Mouse (Mus musculus) bone marrow macrophage, adult 2 months (primary cell): ENCODE results near the gene Gpr143. TPM values are rescaled to one million over a fixed set of nuclear protein-coding genes. Genes with fewer than 3 reads are reported as not detected.
"Not testable (repeated sequence)": the region's sequence is repeated elsewhere in the genome, so short reads cannot be mapped to it uniquely, and the experiment has no call there.

Experiments
- H3K27ac ChIP-seq: 2 replicates; pipeline ENCODE4 v1.5.1; 2012; ENCODE audit warnings: low read depth, low read length; ENCODE audit not compliant: insufficient read depth
- H3K4me1 ChIP-seq: 2 replicates; pipeline ENCODE4 v1.6.1; 2012; ENCODE audit warnings: low read length; ENCODE audit not compliant: control insufficient read depth, insufficient read depth
- H3K4me3 ChIP-seq: 2 replicates; pipeline ENCODE4 v1.5.1; 2012; ENCODE audit warnings: mild to moderate bottlenecking, low read length, moderate library complexity; ENCODE audit not compliant: insufficient read depth
- CTCF ChIP-seq: IDR thresholded peaks from 2 replicates; pipeline ENCODE4 v1.5.1; 2012; ENCODE audit warnings: low read depth, mild to moderate bottlenecking, low read length, moderate library complexity
- POLR2A ChIP-seq: IDR thresholded peaks from 2 replicates; pipeline ENCODE4 v1.6.1; 2012; ENCODE audit warnings: mild to moderate bottlenecking, low read depth, low read length, borderline replicate concordance
- polyA plus RNA-seq: library from polyadenylated mRNA; stranded (reverse); fragments of >200 nt; gene quantifications from 2 replicates; pipeline ENCODE4 v1.2.4, GENCODE M21; 2012; ENCODE audit not compliant: missing spikeins, insufficient read depth, insufficient read length

Gene Gpr143
- polyA plus RNA-seq, 1 experiment = not detected

- H3K27ac ChIP-seq = no peak overlapping the region
- H3K4me1 ChIP-seq = no peaks in the 10 kb centered on the region
- H3K4me3 ChIP-seq = no peak overlapping the region
- TF ChIP-seq POLR2A (no peak), CTCF (no peak)
These were observed 17.6 kb upstream of the Gpr143 start for GRCm38 (mm10) chrX:152764171-152764570.

- H3K4me3 ChIP-seq = no peak within 1 kb of the TSS
- no peak for TF ChIP-seq POLR2A
- TF ChIP-seq CTCF = no peak
- no peak within 1 kb of the TSS for H3K27ac ChIP-seq
- no peaks in the 10 kb centered on the region for H3K4me1 ChIP-seq
These were observed 12.7 kb upstream of the Gpr143 start, which contains the start of gene Shroom2 for GRCm38 (mm10) chrX:152768891-152769599. Gene Shroom2 (minus strand): TSS chrX:152769465.

- Histone ChIP-seq H3K27ac (no peak overlapping the region), H3K4me1 (no peaks in the 10 kb centered on the region), H3K4me3 (no peak overlapping the region)
- no peak for TF ChIP-seq CTCF
- no peak for TF ChIP-seq POLR2A
These were observed 12.0 kb upstream of the Gpr143 start for GRCm38 (mm10) chrX:152769600-152770157.

DNA sequence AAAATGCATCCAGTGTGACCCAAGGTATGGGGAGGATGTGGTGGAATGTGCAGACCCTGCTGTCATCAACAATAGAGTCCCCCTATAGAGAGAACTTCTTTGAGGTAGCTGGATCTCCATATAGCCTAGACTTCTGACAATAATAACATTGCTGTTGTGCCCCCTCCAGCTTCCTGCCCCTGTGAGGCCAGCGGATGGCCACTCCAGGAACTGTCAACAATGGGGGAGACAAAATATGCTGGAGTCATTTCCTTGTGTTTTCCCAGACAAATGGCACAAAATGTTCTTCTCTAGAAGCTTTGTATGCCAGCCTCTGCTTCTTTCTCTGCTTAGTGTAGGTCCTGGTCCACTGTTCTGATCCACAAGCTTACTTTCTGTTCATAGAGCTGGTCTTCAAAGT, 6.4 kb downstream of the Gpr143 start:
- Histone ChIP-seq H3K27ac (no peak overlapping the region), H3K4me3 (no peak overlapping the region), H3K4me1 (no peaks in the 10 kb centered on the region)
- TF ChIP-seq POLR2A (no peak), CTCF (no peak)

- Histone ChIP-seq H3K4me3 (no peak overlapping the region), H3K4me1 (no peaks in the 10 kb centered on the region), H3K27ac (no peak overlapping the region)
- TF ChIP-seq POLR2A = no peak
- TF ChIP-seq CTCF = no peak
These were observed 6.9 kb downstream of the Gpr143 start for GRCm38 (mm10) chrX:152788611-152789010.

DNA sequence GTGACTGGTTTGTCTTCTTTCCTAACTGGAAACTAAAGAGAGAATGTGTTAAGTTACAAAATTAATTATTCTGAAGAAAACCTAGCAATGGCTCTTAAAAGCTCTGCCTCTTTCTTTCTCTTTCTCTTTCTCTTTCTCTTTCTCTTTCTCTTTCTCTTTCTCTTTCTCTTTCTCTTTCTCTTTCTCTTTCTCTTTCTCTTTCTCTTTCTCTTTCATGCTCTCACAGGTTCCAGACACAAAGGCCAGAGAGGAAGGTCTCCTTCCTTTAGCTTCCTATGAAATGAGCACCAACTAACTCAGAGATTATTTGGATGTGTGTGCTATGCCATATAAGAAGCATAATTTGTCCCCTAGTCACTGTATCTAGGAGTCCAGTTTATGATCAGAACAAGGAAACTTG, 23.6 kb downstream of the Gpr143 start:
- TF ChIP-seq POLR2A = no peak
- no peak for TF ChIP-seq CTCF
- Histone ChIP-seq H3K4me3 (no peak overlapping the region), H3K4me1 (no peaks in the 10 kb centered on the region), H3K27ac (no peak overlapping the region)

- TF ChIP-seq POLR2A = no peak
- TF ChIP-seq CTCF = no peak
- Histone ChIP-seq H3K27ac (no peak overlapping the region), H3K4me1 (no peaks in the 10 kb centered on the region), H3K4me3 (no peak overlapping the region)
These were observed 31.6 kb downstream of the Gpr143 start for GRCm38 (mm10) chrX:152813339-152813738.

- Histone ChIP-seq H3K27ac (no peak overlapping the region), H3K4me1 (no peaks in the 10 kb centered on the region), H3K4me3 (no peak overlapping the region)
- TF ChIP-seq CTCF = no peak
- no peak for TF ChIP-seq POLR2A
These were observed 37.3 kb downstream of the Gpr143 start for GRCm38 (mm10) chrX:152818996-152819395.

GRCm38 (mm10) chrX:152831003-152831550, 49.4 kb downstream of the Gpr143 start:
- not testable (repeated sequence) for H3K4me1 ChIP-seq, H3K27ac ChIP-seq, H3K4me3 ChIP-seq

GRCm38 (mm10) chrX:152834940-152835339, 53.2 kb downstream of the Gpr143 start:
- H3K27ac ChIP-seq, H3K4me1 ChIP-seq, H3K4me3 ChIP-seq: not testable (repeated sequence)
